Mouse (Mus musculus) cortical plate, adult 2 months (tissue): ENCODE measurements around the gene Rxfp3. TPM values are rescaled to one million over a fixed set of nuclear protein-coding genes. Genes with fewer than 3 reads are reported as not detected.

Source experiments
- H3K27ac ChIP-seq: fragments of 200-500 bp; 2 replicates; pipeline ENCODE4 v1.5.1; 2012; ENCODE audit warnings: low read length, control low read depth, inconsistent platforms; ENCODE audit not compliant: insufficient read depth
- H3K4me1 ChIP-seq: fragments of 200-500 bp; 2 replicates; pipeline ENCODE4 v1.6.1; 2011; ENCODE audit warnings: low read length; ENCODE audit not compliant: control insufficient read depth, insufficient read depth
- H3K4me3 ChIP-seq: fragments of 200-500 bp; 2 replicates; pipeline ENCODE4 v1.5.1; 2011; ENCODE audit warnings: mild to moderate bottlenecking, low read length, control low read depth; ENCODE audit not compliant: insufficient read depth
- CTCF ChIP-seq: fragments of 200-500 bp; IDR thresholded peaks from 2 replicates; pipeline ENCODE4 v1.5.1; 2011; ENCODE audit warnings: mild to moderate bottlenecking, control low read depth, low read length; ENCODE audit not compliant: insufficient read depth; ENCODE audit errors: extremely low read depth
- POLR2A ChIP-seq: fragments of 200-500 bp; IDR thresholded peaks from 2 replicates; pipeline ENCODE4 v1.6.1; 2011; ENCODE audit warnings: mild to moderate bottlenecking, low read length, control low read depth; ENCODE audit not compliant: insufficient read depth; ENCODE audit errors: extremely low read depth
- polyA plus RNA-seq: library from polyadenylated mRNA; depleted of rRNA; stranded (reverse); fragments of >200 nt; gene quantifications from 2 replicates; pipeline ENCODE4 v1.2.3, GENCODE M21; 2012

Gene Rxfp3
- polyA plus RNA-seq, 1 experiment, result 0.84 TPM

DNA sequence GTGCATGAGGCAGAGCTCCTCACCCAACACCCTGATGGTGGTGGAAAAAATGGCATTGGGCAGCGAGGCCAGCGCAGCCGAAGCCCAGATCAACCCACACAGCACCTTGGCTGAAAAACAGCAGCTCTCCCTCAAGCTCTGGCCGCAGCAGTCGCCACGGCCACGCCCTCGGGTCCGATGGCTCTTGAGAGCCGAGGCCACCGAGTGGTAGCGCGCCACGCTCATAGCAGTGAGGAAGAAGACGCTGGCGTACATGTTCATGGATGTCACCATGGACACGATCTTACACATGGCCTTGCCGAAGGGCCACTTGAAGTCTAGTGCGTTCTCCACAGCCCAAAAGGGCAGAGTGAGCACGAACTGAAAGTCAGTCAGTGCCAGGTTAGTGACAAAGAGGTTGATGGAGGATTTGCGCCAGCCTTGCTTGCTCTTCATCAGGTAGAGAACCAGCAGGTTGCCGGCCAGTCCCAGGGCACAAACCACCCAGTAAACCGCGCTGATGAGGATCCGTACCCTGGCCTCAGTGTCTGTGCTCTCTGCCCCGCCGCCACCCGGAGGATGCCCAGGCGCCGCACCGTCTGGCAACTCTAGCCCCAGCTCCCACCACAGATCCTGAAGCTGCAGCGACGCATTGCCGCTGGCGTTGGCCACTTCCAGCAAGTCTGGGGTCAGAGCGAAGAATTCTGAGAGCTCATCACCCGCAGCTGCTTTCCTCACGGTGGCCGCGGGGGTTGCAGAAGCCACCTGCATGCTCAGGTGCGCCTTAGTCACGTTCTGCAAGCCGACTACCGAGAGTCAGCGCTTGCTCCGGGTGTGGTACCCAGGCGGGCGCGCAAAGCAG is 1.0 kb downstream of the Rxfp3 start:
- Histone ChIP-seq H3K4me3 (peak overlapping the region; percentile 33), H3K4me1 (peaks cover 1% of the 10 kb centered on the region; the same call in 1 of the 2 replicates), H3K27ac (no peak overlapping the region)
- no peak for TF ChIP-seq POLR2A
- no peak for TF ChIP-seq CTCF

DNA sequence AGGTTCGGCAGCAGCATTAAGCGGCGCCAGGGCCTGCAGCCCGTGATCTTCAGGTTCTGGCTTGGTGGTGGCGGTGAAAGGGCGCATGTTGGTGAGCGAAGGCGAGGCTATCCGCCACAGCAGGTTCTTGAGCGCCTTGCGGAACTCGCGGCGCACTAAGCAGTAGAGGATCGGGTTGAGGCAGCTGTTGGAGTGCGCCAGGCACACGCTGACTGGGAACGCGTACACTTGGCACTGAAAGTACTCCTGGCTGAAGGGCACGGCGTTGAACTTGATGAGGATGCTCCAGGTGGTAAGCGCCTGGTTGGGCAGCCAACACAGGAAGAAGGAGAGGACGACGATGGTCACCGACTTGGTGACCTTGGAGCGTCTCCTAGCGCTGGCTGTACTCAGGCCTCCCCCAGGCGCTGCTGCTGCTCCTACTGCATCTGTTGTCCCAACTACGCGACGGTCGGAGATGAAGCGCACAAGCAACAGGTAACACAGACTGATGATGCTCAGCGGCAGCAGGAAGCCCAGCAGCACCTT is 1.8 kb downstream of the Rxfp3 start:
- H3K4me3 ChIP-seq, result no peak overlapping the region; the same call in 1 of the 2 replicates

DNA sequence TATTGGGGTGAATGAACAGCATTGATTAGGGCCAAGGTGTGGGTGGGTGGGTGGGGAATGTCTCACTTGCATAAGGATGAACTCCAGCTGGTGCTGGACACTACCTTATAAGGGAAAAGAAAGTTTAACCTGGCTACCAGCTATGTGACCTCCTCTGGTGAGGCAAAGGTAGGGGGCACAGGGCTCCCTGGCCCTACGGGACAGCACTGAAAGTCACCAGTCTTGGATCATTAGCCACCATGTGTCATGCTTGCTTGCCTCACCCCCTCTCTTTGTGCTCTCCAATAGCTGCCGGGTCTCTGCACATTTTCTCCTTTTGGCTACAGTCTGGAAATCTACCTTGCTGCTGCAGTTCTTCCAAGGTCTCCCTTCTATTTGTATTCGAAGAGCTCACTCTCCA is 7.6 kb downstream of the Rxfp3 start:
- Histone ChIP-seq H3K4me1 (no peaks in the 10 kb centered on the region), H3K4me3 (no peak overlapping the region), H3K27ac (no peak overlapping the region)
- TF ChIP-seq CTCF (no peak), POLR2A (no peak)

More for the DNA sequence above, 1.8 kb downstream of the Rxfp3 start:
- Histone ChIP-seq H3K27ac (no peak overlapping the region), H3K4me1 (peaks cover 1% of the 10 kb centered on the region; the same call in 1 of the 2 replicates)
- TF ChIP-seq POLR2A (no peak), CTCF (no peak)

DNA sequence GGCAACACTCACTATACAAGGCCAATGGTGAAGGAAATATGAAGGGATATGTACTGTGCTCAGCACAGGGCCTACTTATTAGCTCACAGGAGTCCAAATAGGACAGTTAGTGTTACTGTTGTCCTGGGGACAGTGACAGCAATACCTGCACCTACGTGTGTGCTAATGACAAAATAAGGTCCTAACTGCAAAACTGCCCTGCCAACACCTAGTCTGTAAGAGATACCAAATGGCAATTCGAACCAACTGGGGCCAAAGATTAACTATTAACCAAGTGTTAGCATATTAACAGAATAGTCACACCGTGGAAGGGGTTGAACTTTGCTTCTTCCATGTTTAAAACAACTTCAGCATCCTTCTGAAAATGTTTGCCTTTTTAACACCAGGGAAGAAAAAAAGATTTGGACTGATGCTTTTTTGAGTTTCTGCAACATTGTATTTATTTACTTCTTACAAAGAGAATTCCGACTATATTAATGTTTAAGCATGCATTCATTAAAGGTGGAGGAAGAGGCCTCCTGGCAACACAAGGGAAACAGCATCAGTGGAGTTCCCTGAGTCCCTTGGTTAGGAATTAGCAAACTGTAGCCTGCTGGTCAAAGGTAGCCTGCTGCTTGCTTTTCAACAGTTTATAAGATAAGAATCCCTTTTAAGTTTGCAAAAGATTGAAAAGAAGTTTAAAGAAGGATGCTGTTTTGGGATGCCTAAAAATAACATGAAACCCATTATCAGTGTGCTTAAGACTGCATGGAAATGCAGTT is 10.8 kb downstream of the Rxfp3 start:
- H3K4me3 ChIP-seq, result no peak overlapping the region
- no peaks in the 10 kb centered on the region for H3K4me1 ChIP-seq
- TF ChIP-seq CTCF (no peak), POLR2A (no peak)
- no peak overlapping the region for H3K27ac ChIP-seq

DNA sequence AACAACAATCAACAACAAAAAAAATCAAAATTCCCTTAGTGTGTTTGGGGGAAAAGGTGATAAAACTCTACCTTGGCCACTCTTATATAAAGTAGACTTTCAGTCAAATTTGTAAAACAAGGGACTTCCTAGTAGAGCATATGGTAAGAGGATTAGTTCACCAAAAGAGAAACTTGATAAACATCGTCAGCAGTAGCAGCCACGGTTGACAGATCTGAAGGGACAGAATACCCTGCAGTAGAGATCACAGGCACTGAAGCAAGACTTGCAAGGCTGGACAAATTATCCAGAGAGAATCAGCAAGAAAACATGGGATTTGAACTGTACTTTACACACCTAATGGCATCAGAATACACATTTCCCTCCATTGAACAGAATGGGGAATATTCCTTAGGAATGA is 22.9 kb downstream of the Rxfp3 start:
- Histone ChIP-seq H3K4me1 (no peaks in the 10 kb centered on the region), H3K4me3 (no peak overlapping the region), H3K27ac (no peak overlapping the region)
- TF ChIP-seq CTCF, result no peak
- no peak for TF ChIP-seq POLR2A

DNA sequence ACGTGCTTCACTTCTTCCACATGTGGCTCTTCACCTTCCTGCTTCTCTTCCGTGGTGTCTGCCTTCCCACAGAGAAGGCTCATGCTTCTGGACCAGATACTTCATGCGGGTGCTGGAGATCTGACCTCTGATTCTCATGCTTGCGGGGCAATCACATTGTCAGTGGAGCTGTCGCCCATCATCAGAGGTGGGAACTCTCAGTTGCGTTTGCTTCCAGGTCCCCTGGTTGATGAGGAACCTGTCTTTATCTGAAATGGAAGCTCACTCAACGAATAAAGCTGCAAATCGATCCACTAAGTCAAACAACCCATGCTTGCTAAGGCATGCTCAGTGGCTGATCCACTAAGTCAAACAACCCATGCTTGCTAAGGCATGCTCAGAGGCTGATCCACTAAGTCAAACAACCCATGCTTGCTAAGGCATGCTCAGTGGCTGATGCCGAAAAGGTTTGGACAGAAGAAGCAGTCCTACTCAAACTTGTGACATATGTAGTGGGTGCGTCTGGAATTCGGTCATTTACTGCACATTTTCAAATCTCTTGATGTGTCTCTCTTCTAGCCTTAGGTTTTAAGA is 26.7 kb downstream of the Rxfp3 start:
- H3K27ac ChIP-seq, result no peak overlapping the region
- TF ChIP-seq CTCF, result no peak
- no peak for TF ChIP-seq POLR2A
- no peaks in the 10 kb centered on the region for H3K4me1 ChIP-seq
- H3K4me3 ChIP-seq, result no peak overlapping the region

DNA sequence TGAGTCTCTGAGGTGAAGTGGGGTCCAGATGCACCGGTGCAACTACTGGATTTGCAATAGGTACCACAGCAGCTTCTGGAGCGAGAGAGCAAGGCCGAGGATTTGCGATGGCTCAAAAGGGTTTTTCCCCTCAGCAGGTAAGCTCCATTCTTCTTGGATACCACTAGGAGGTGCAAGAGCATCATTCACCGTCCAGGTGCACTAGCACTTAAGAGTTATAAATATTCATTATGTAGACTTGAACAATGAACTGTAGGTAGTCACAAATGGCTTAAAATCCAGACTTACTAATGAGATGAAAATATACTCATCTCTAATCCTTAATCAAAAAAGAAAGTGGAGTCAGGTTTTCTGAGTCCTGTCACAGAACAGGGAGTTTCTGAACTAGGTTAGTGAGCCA is 29.0 kb downstream of the Rxfp3 start:
- Histone ChIP-seq H3K4me1 (no peaks in the 10 kb centered on the region), H3K27ac (no peak overlapping the region), H3K4me3 (no peak overlapping the region)
- TF ChIP-seq CTCF (peak; percentile 40; the same call in 1 of the 2 replicates), POLR2A (no peak)

DNA sequence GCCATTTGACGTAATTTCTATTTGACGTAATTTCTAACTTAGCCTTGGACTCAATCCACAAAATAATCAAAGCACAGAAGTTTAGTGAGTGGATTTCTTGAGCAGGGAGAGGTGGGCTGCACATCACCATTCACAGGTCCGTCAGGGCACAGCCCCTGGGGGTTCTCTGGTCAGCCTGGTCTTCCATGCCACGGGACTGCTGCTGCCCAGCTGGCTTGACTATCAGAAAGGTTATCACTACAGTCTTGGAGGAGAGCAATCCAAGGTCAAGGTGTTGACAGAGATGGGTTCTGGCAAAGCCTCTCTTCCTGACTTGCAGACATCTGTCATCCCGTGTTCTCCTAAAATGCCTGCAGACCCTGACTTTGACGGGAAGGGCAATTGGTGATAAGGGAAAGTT is 33.1 kb downstream of the Rxfp3 start:
- TF ChIP-seq CTCF (no peak), POLR2A (no peak)
- no peak overlapping the region for H3K27ac ChIP-seq
- no peaks in the 10 kb centered on the region for H3K4me1 ChIP-seq
- no peak overlapping the region for H3K4me3 ChIP-seq

DNA sequence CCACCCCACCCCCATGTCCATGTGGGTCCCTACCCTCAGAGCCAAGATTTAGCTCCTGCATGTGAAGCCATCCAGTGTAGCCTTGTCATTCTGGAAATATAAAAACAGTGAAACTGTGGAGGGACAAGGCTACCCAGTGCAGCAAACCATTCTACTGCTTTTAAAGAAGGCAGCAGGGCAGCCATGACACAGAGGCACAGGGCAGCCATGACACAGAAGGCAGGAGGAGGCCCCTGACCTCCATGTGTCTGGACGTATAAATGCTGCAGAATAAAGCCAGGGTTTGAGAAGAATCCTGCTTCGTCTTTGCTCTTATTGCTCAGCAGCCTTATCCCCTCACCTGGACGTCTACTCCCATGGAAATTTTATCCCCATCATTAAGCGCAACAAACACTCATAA is 34.0 kb downstream of the Rxfp3 start:
- TF ChIP-seq POLR2A (no peak), CTCF (no peak)
- Histone ChIP-seq H3K4me3 (no peak overlapping the region), H3K4me1 (no peaks in the 10 kb centered on the region)

DNA sequence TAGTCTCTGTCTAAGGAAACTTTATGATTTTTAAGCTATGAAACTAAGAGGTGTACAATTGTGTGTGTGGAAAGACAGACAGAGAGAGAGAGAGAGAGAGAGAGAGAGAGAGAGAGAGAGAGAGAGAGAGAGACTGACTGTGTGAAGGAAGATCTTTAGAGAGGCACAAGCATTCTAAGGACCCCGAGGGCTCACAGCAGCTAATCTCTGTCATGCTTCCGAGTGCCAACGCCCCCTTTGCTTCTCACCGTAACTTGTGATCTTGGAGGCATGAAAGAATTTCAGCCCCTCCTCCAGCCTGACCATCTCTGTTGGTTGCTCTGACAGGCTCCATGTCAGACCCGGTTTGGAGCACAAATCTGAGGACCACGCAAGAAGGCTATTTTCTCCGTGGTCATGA is 37.4 kb downstream of the Rxfp3 start, which contains the start of gene Slc45a2:
Gene Slc45a2 (plus strand): TSS at position 301 of the 400 bp plus-strand sequence.
- H3K27ac ChIP-seq, result no peak within 1 kb of the TSS
- H3K4me3 ChIP-seq, result no peak within 1 kb of the TSS
- no peaks in the 10 kb centered on the region for H3K4me1 ChIP-seq
- no peak for TF ChIP-seq CTCF
- TF ChIP-seq POLR2A, result no peak

More for the DNA sequence above, 34.0 kb downstream of the Rxfp3 start:
- H3K27ac ChIP-seq, result no peak overlapping the region
